Mouse (Mus musculus): ENCODE measurements around the gene Gramd4.

The Gramd4 gene

GRCm38 (mm10) chr15:86074171-86074937 is 16.9 kb downstream of the Gramd4 start:
- no peak for DNase-seq

- DNase-seq: no peak
These were observed 18.0 kb downstream of the Gramd4 start for GRCm38 (mm10) chr15:86075305-86076047.

GRCm38 (mm10) chr15:86076048-86076315 is 18.5 kb downstream of the Gramd4 start:
- DNase-seq: no peak

- no peak for DNase-seq
These were observed 18.9 kb downstream of the Gramd4 start for GRCm38 (mm10) chr15:86076378-86076777.

GRCm38 (mm10) chr15:86077934-86078333 is 20.4 kb downstream of the Gramd4 start:
- DNase-seq: no peak

GRCm38 (mm10) chr15:86078481-86079216 is 21.2 kb downstream of the Gramd4 start:
- DNase-seq: no peak

GRCm38 (mm10) chr15:86079467-86079866 is 22.0 kb downstream of the Gramd4 start:
- no peak for DNase-seq

GRCm38 (mm10) chr15:86079876-86080275 is 22.4 kb downstream of the Gramd4 start:
- DNase-seq: no peak

- no peak for DNase-seq
These were observed 22.9 kb downstream of the Gramd4 start for GRCm38 (mm10) chr15:86080408-86080807.

GRCm38 (mm10) chr15:86081654-86082053 is 24.2 kb downstream of the Gramd4 start:
- no peak for DNase-seq

GRCm38 (mm10) chr15:86082551-86082961 is 25.1 kb downstream of the Gramd4 start:
- DNase-seq: no peak

GRCm38 (mm10) chr15:86083261-86083741 is 25.8 kb downstream of the Gramd4 start:
- DNase-seq: no peak

- peak; percentile 68 to 72 for DNase-seq
These were observed 28.1 kb downstream of the Gramd4 start for GRCm38 (mm10) chr15:86085301-86086225.

- no peak for DNase-seq
These were observed 28.8 kb downstream of the Gramd4 start for GRCm38 (mm10) chr15:86086291-86086706.

- peak in 1 of 2 experiments; percentile 21 for DNase-seq
These were observed 30.2 kb downstream of the Gramd4 start for GRCm38 (mm10) chr15:86087591-86088149.

GRCm38 (mm10) chr15:86088266-86088790 is 30.8 kb downstream of the Gramd4 start:
- peak; percentile 47 to 55 for DNase-seq

GRCm38 (mm10) chr15:86089091-86089744 is 31.7 kb downstream of the Gramd4 start:
- DNase-seq: no peak

- DNase-seq: no peak
These were observed 32.6 kb downstream of the Gramd4 start for GRCm38 (mm10) chr15:86089991-86090529.

GRCm38 (mm10) chr15:86090578-86090977 is 33.1 kb downstream of the Gramd4 start:
- no peak for DNase-seq

GRCm38 (mm10) chr15:86091201-86091997 is 33.9 kb downstream of the Gramd4 start:
- DNase-seq: no peak

Data from B cell, adult 2 months (primary cell).